Mouse (Mus musculus) gastrocnemius, postnatal 4 days (tissue): ENCODE data around the gene Wdr31. TPM values are rescaled to one million over a fixed set of nuclear protein-coding genes. Genes with fewer than 3 reads are reported as not detected.

Experiments
- DNase-seq, 2 experiments: peaks; one replicate each; pipeline ENCODE4 v3.0.0; 2021 to 2022; ENCODE audit warnings: low spot score in 2 of 2, mixed read lengths in 2 of 2
- long read RNA-seq, 2 experiments: library from polyadenylated mRNA; stranded (forward); transcript quantifications; one replicate each; pipeline ENCODE4 v2.0.0; 2021
- total RNA-seq, 2 experiments: library from RNA; stranded (reverse); gene quantifications; 2 replicates each; pipeline ENCODE4 v1.2.3; 2021

Wdr31 gene
- 1 to 10 TPM in 1 of 2 experiments, under 1 TPM in 1; 0.91 to 1.1 TPM for total RNA-seq
- long read RNA-seq, experiment 1 = 0 reads
- long read RNA-seq, experiment 2, partial matches to known transcripts = 0 of 2 reads
- long read RNA-seq, experiment 2, other reads (novel, unspliced or antisense) = 1 of 2 reads

- peak; percentile 53 to 74 for DNase-seq
These were observed at the start of gene Wdr31 for GRCm38 (mm10) chr4:62470598-62471051. Gene Wdr31, minus strand, starts transcription at chr4:62470896.

GRCm38 (mm10) chr4:62519849-62520233 lies 49.1 kb upstream of the Wdr31 start, which contains the start of gene Alad:
Gene Alad, minus strand, starts transcription at chr4:62519918.
- DNase-seq = peak; percentile 73 to 84

GRCm38 (mm10) chr4:62519122-62519848 lies 48.6 kb upstream of the Wdr31 start:
- no peak for DNase-seq

- no peak for DNase-seq
These were observed 47.9 kb upstream of the Wdr31 start for GRCm38 (mm10) chr4:62518416-62519121.

GRCm38 (mm10) chr4:62517538-62518415 lies 47.1 kb upstream of the Wdr31 start:
- DNase-seq = no peak

- DNase-seq = no peak
These were observed 46.4 kb upstream of the Wdr31 start for GRCm38 (mm10) chr4:62517046-62517445.

- no peak for DNase-seq
These were observed 45.9 kb upstream of the Wdr31 start for GRCm38 (mm10) chr4:62516579-62516978.

GRCm38 (mm10) chr4:62516079-62516478 lies 45.4 kb upstream of the Wdr31 start:
- no peak for DNase-seq

GRCm38 (mm10) chr4:62515490-62515889 lies 44.8 kb upstream of the Wdr31 start:
- no peak for DNase-seq

GRCm38 (mm10) chr4:62514995-62515394 lies 44.3 kb upstream of the Wdr31 start:
- no peak for DNase-seq

- no peak for DNase-seq
These were observed 43.4 kb upstream of the Wdr31 start for GRCm38 (mm10) chr4:62513998-62514506.

- no peak for DNase-seq
These were observed 39.2 kb upstream of the Wdr31 start for GRCm38 (mm10) chr4:62509946-62510345.

GRCm38 (mm10) chr4:62508839-62509238 lies 38.1 kb upstream of the Wdr31 start:
- no peak for DNase-seq

- no peak for DNase-seq
These were observed 36.1 kb upstream of the Wdr31 start for GRCm38 (mm10) chr4:62506798-62507197.

GRCm38 (mm10) chr4:62505991-62506390 lies 35.3 kb upstream of the Wdr31 start:
- no peak for DNase-seq

GRCm38 (mm10) chr4:62503374-62503970 lies 32.8 kb upstream of the Wdr31 start, which contains the start of gene Hdhd3:
Gene Hdhd3, minus strand, starts transcription at chr4:62503467.
- no peak for DNase-seq

- DNase-seq = no peak
These were observed 32.3 kb upstream of the Wdr31 start for GRCm38 (mm10) chr4:62502969-62503368.

- DNase-seq = peak; percentile 75 to 88
These were observed 31.5 kb upstream of the Wdr31 start for GRCm38 (mm10) chr4:62501964-62502732.

GRCm38 (mm10) chr4:62501534-62501933 lies 30.8 kb upstream of the Wdr31 start:
- DNase-seq = no peak

GRCm38 (mm10) chr4:62500799-62501198 lies 30.1 kb upstream of the Wdr31 start:
- DNase-seq = no peak
